Mouse (Mus musculus) kidney, embryonic 16.5 days (tissue): ENCODE results near the gene Zfyve26. TPM values are rescaled to one million over a fixed set of nuclear protein-coding genes. Genes with fewer than 3 reads are reported as not detected.
"Not testable (repeated sequence)": the region's sequence is repeated elsewhere in the genome, so short reads cannot be mapped to it uniquely, and the experiment has no call there.

Experiments
- ATAC-seq: fragments of 200-750 bp; cut with Nextera tagmentation; 2 replicates; pipeline ENCODE4 v1.8.0; 2017; ENCODE audit warnings: moderate TSS enrichment; ENCODE audit not compliant: low FRiP score, low TSS enrichment
- H3K27ac ChIP-seq: fragments of 300-500 bp; sonication (generic); 2 replicates; pipeline ENCODE4 v1.5.1; 2014; ENCODE audit warnings: low read length
- H3K27me3 ChIP-seq: fragments of 300-500 bp; sonication (generic); 2 replicates; pipeline ENCODE4 v1.6.1; 2014; ENCODE audit warnings: low read length, control low read depth, mixed read lengths; ENCODE audit not compliant: insufficient read depth
- H3K36me3 ChIP-seq: fragments of 300-500 bp; sonication (generic); 2 replicates; pipeline ENCODE4 v1.6.1; 2014; ENCODE audit warnings: low read length, control low read depth, mixed read lengths; ENCODE audit not compliant: insufficient read depth
- H3K4me1 ChIP-seq: fragments of 300-500 bp; sonication (generic); 2 replicates; pipeline ENCODE4 v1.6.1; 2014; ENCODE audit warnings: low read length, control low read depth, mixed read lengths; ENCODE audit not compliant: insufficient read depth
- H3K4me2 ChIP-seq: fragments of 300-500 bp; sonication (generic); replicated peaks from 2 replicates; pipeline ENCODE4 v1.6.1; 2014; ENCODE audit warnings: low read depth, low read length
- H3K4me3 ChIP-seq: fragments of 300-500 bp; sonication (generic); 2 replicates; pipeline ENCODE4 v1.5.1; 2014; ENCODE audit warnings: mild to moderate bottlenecking, low read length
- H3K9ac ChIP-seq: fragments of 300-500 bp; sonication (generic); replicated peaks from 2 replicates; pipeline ENCODE4 v1.6.1; 2014; ENCODE audit warnings: low read length
- H3K9me3 ChIP-seq: fragments of 300-500 bp; sonication (generic); 2 replicates; pipeline ENCODE4 v1.6.1; 2016; ENCODE audit warnings: low read length, control low read depth
- WGBS: fragments of 180-500 bp; shearing (Covaris S2); extraction: QIAGEN DNeasy Blood & Tissue Kit; methylation state at CpG from one replicate; pipeline ENCODE4 v1.1.7; 2014; 5-methylcytosine and 5-hydroxymethylcytosine counted together
- polyA plus RNA-seq: library from polyadenylated mRNA; unstranded; fragments of >200 nt; fragmentation: Nextera tagmentation; extraction: Ambion mirVana; gene quantifications from 2 replicates; pipeline ENCODE4 v1.2.1, GENCODE M21; 2015

The Zfyve26 gene
- polyA plus RNA-seq, 1 experiment from 2014 or later = 11.2 TPM

DNA sequence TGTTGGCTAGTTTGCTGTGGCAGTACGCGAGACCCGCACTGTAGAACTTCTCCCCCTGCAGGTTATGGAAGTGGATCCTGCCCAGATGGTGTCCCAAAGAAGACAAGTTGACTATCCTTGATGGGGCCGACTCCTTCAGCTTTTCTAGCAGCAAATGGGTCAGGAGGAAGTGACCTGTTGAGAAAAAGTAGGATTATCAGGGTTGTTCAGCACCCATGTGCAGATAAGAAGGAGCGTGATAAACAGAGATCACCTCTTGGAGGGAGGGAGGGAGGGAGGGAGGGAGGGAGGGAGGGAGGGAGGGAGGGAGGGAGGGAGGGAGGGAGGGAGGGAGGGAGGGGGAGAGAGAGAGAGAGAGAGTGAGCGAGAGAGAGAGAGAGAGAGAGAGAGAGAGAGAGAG, 110.9 kb downstream of the Zfyve26 start:
- WGBS = 83% methylated on average over 5 of the region's 6 CpGs
- H3K4me2 ChIP-seq, H3K27me3 ChIP-seq, H3K4me1 ChIP-seq, ATAC-seq, H3K9me3 ChIP-seq, H3K4me3 ChIP-seq, H3K27ac ChIP-seq, H3K9ac ChIP-seq: not testable (repeated sequence)
- H3K36me3 ChIP-seq = peaks cover 48% of the 10 kb centered on the region

Other genes starting within 250 kb of the Zfyve26 start
- 35.6 and 36.6 TPM in 2 replicates for gene Pigh, start 206.7 kb downstream of the Zfyve26 start, polyA plus RNA-seq
- gene Arg2, start 165.5 kb downstream of the Zfyve26 start, polyA plus RNA-seq = 17.6 and 17.9 TPM in 2 replicates
- 98.6 and 106 TPM in 2 replicates for gene Vti1b, start 123.6 kb downstream of the Zfyve26 start, polyA plus RNA-seq
- gene Rdh11, start 104.0 kb downstream of the Zfyve26 start, polyA plus RNA-seq = 27.4 and 28.0 TPM in 2 replicates
- gene Rdh12, start 87.4 kb downstream of the Zfyve26 start, polyA plus RNA-seq = 3.5 and 4.2 TPM in 2 replicates
- 8.0 and 8.9 TPM in 2 replicates for gene Rad51b, start 978 bp upstream of the Zfyve26 start, polyA plus RNA-seq